Mouse (Mus musculus): ENCODE results near the gene Enpp5. TPM values are rescaled to one million over a fixed set of nuclear protein-coding genes. Genes with fewer than 3 reads are reported as not detected.

The Enpp5 gene
- total RNA-seq, 2 experiments from 2014 or later = 175 to 187 TPM

DNA sequence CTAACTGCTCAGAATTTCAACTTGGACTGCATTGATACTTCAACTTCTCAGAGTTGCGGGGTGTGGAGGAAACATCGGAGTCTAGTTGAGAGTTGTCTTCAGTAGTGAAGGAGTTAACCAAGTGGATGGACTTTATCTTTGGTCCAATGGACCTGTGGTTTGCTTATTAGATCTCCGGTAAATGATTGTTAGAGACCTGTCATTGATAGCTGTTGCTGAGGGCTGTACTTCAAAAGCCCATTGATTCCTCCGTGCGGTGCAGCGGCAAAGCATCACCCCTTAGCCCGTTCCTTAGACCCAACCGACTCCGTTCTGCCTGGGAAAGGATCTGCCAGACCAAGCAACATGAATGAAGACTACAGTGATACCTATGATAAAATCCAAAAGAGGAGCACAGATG lies 55.9 kb downstream of the Enpp5 start:
- intact Hi-C loops (cut with DNase I) = no loop called here
- no peak for DNase-seq (ENCODE audit: extremely low spot score in 1 of 2, low spot score in 2 of 2)
- Histone ChIP-seq H3K27ac (no peak overlapping the region), H3K4me3 (no peak overlapping the region)
- TF ChIP-seq CTCF (IDR thresholded peaks at IDR 0.05) = no peak

- TF ChIP-seq CTCF (IDR thresholded peaks at IDR 0.05) = no peak
- Histone ChIP-seq H3K27ac (no peak overlapping the region), H3K4me3 (no peak overlapping the region)
- no peak for DNase-seq (ENCODE audit: extremely low spot score in 1 of 2, low spot score in 2 of 2)
- intact Hi-C loops (cut with DNase I) = no loop called here
These were observed 57.4 kb downstream of the Enpp5 start for GRCm38 (mm10) chr17:44136018-44136417.

Other genes with a start within 250 kb of the Enpp5 start
- 10 to 100 TPM; 12.5 to 14.1 TPM for gene Enpp4, start 27.0 kb downstream of the Enpp5 start, total RNA-seq (2021)
- gene Clic5, start 109.8 kb downstream of the Enpp5 start, total RNA-seq (2021) = 1 to 10 TPM; 4.5 to 4.7 TPM

Data from left cerebral cortex, adult 2 months (tissue).